Mouse (Mus musculus): ENCODE measurements around the gene Pnpla5.

Gene Pnpla5

DNA sequence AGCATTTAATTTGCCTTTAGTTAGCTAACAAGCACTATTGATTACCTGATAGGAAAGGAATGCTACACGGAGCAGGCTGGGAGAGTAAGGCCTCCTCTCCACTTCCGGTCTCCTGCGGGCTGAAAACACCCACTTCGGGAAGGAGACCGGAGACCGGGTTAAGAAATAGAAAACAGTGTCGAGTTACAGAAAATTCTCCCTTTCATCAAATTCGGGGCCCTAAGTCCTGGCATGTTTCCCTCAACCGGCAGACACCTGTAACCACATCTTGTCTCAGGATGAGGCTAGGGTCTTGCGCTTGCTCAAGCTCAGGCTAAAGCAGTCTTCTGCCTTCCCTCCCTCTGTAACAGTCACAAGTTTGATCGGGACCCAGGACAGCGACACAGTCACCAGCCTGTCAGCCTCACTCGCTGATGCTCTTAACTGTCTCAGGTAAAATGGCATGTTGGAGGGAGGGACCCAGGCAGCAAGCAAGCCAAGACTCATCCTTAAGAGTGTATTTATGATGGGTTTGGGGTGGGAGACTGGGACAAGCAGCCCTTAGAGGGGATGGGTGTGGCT is 52.8 kb downstream of the Pnpla5 start:
- DNase-seq (ENCODE audit: extremely low read depth, insufficient read length, low spot score): no peak

DNA sequence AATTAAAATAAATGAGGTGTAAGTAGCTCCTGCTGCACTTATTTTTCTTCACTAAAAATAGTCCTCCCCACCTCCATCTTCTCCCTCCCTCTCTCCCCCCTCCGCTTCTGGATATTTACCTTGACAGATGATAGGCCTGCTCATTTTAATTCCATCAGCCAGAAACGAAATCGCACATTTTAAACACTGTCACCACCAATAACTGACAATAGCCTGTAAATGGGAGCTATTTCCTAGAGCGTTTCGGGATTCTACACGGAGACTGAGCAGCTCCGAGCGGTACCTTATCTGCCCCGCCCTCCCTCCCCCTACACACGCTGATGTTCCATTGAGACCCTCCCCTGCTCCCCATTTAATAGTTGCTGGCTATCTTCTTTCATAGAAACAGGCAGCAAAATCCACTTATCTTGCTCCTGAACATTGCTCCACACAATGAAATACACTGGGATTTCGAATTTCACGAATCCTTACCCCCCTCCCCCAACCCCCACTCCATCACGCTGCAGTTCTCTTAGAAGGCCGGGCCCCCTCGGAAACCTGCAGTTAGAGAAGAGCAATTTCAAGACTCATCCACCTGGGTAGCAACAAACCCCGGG is 53.4 kb downstream of the Pnpla5 start:
- DNase-seq (ENCODE audit: extremely low read depth, insufficient read length, low spot score): no peak

DNA sequence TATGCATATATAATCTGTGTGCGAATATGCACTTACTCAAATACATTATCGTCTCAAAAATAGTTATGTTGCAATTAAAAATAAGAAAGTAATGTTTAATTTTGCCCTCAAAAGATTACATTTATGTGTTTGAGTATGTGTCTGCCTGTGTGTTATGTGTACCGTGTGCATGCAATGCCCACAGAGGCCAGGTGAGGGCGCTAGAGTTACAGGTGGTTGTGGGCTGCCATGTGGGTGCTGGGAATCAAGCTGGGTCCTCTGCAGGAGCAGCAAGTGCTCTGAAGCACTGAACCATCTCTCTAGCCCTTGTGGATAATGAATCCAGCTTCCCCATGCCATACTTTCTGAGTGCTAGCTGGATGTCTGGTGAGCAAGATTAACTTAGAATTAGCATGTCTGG is 57.3 kb downstream of the Pnpla5 start:
- no peak for DNase-seq (ENCODE audit: extremely low read depth, insufficient read length, low spot score)

DNA sequence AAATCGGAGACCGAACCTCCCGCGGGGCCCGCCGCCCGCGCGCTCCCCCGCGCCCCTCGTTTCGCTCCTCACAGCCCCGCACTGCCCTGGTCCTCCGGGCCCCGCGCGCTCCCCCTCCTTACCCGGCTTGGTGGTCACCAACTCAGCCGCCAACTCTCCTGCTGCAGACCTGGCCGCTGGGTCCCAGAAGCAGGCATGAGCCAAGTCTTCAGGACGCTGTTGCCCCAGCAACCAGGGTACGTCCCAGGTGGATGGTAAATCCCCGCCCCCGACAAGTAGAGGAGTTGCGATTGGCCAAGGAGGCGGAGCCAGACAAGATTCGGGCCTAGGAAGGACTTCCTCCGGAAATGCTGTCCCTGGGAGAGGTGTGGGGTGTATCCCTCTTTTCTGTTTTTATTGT is 57.8 kb downstream of the Pnpla5 start, which contains the start of gene Efcab6:
Gene Efcab6 (minus strand): TSS at position 240 of the 400 bp plus-strand sequence.
- no peak for DNase-seq (ENCODE audit: extremely low read depth, insufficient read length, low spot score)

Data from 3134 (cell line).